Mouse (Mus musculus) stomach, postnatal 0 days (tissue): Measurements from ENCODE around the gene Rho. TPM values are rescaled to one million over a fixed set of nuclear protein-coding genes. Genes with fewer than 3 reads are reported as not detected.

Experiments
- ATAC-seq: fragments of 200-750 bp; cut with Nextera tagmentation; 2 replicates; pipeline ENCODE4 v1.8.0; 2017; ENCODE audit not compliant: low FRiP score, low TSS enrichment
- DNase-seq: peaks from one replicate; pipeline ENCODE4 v3.0.0-alpha.2; 2016; ENCODE audit warnings: low spot score
- H3K27ac ChIP-seq: fragments of 300-500 bp; sonication (generic); replicated peaks from 2 replicates; pipeline ENCODE4 v1.5.1; 2014; ENCODE audit warnings: mild to moderate bottlenecking, control low read depth
- H3K27me3 ChIP-seq: fragments of 300-500 bp; sonication (generic); 2 replicates; pipeline ENCODE4 v1.6.1; 2014; ENCODE audit warnings: low read length; ENCODE audit not compliant: control insufficient read depth, insufficient read depth
- H3K36me3 ChIP-seq: fragments of 300-500 bp; sonication (generic); 2 replicates; pipeline ENCODE4 v1.6.1; 2014; ENCODE audit warnings: low read length, mixed read lengths; ENCODE audit not compliant: control insufficient read depth, insufficient read depth
- H3K4me1 ChIP-seq: fragments of 300-500 bp; sonication (generic); replicated peaks from 2 replicates; pipeline ENCODE4 v1.6.1; 2014; ENCODE audit warnings: antibody characterized with exemption; ENCODE audit not compliant: control insufficient read depth, insufficient read depth
- H3K4me2 ChIP-seq: fragments of 300-500 bp; sonication (generic); replicated peaks from 2 replicates; pipeline ENCODE4 v1.6.1; 2014; ENCODE audit warnings: low read depth, mild to moderate bottlenecking, control low read depth, moderate library complexity
- H3K4me3 ChIP-seq: fragments of 300-500 bp; sonication (generic); 2 replicates; pipeline ENCODE4 v1.5.1; 2014; ENCODE audit warnings: low read depth, low read length, control low read depth
- H3K9ac ChIP-seq: fragments of 300-500 bp; sonication (generic); 2 replicates; pipeline ENCODE4 v1.6.1; 2014; ENCODE audit warnings: mild to moderate bottlenecking, low read length, control low read depth, mixed read lengths
- H3K9me3 ChIP-seq: fragments of 300-500 bp; sonication (generic); 2 replicates; pipeline ENCODE4 v1.6.1; 2016; ENCODE audit warnings: low read length; ENCODE audit not compliant: control insufficient read depth
- CTCF ChIP-seq: IDR thresholded peaks from 2 replicates; pipeline ENCODE4 v1.5.1; 2016; ENCODE audit warnings: antibody characterized with exemption, low read depth, mild to moderate bottlenecking, moderate library complexity
- EP300 ChIP-seq: optimal IDR thresholded peaks from 2 replicates; pipeline ENCODE3; 2016; ENCODE audit warnings: antibody characterized with exemption
- WGBS: fragments of 180-500 bp; shearing (Covaris S2); extraction: QIAGEN DNeasy Blood & Tissue Kit; methylation state at CpG from one replicate; pipeline ENCODE4 v1.1.7; 2014; 5-methylcytosine and 5-hydroxymethylcytosine counted together
- polyA plus RNA-seq: library from polyadenylated mRNA; unstranded; fragments of >200 nt; fragmentation: Nextera tagmentation; extraction: Ambion mirVana; gene quantifications from 2 replicates; pipeline ENCODE4 v1.2.1, GENCODE M21; 2015

Rho gene
- polyA plus RNA-seq, 1 experiment from 2014 or later: 0.10 TPM

GRCm38 (mm10) chr6:115967291-115967880 lies 35.8 kb downstream of the Rho start:
- H3K4me2 ChIP-seq: no peak overlapping the region
- H3K9ac ChIP-seq: no peak overlapping the region
- no peaks in the 10 kb centered on the region for H3K27me3 ChIP-seq
- peaks cover 2% of the 10 kb centered on the region; the same call in 1 of the 2 replicates for H3K4me1 ChIP-seq
- H3K36me3 ChIP-seq: peaks cover 16% of the 10 kb centered on the region
- no peak overlapping the region for H3K4me3 ChIP-seq
- no peak for DNase-seq
- TF ChIP-seq EP300 (no peak), CTCF (no peak)
- ATAC-seq: no peak
- H3K27ac ChIP-seq: no peak overlapping the region
- no peaks in the 10 kb centered on the region for H3K9me3 ChIP-seq
- WGBS: 90% methylated on average over 15 of the region's 15 CpGs

DNA sequence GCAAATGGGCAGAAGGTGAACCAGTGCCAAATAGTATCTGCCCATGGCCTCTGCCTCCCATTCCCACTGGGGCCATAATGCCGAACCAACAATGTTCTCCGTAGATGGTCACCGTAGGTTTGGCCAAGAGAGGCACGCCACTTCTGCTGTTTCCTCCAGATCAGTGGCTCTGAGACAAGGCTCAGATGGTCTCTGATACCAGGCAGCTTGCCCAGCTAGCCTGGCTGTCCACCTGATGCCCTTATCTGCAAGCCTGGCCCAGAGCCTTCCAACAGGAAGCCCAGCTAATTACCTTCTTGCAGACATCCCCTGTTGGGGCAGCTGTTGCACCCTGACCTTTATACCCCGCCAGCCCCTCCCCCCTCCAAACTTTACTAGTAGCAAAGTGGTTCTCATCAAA lies 36.5 kb downstream of the Rho start:
- no peak overlapping the region for H3K4me3 ChIP-seq
- ATAC-seq (no peak), DNase-seq (no peak)
- no peaks in the 10 kb centered on the region for H3K27me3 ChIP-seq
- peaks cover 2% of the 10 kb centered on the region; the same call in 1 of the 2 replicates for H3K4me1 ChIP-seq
- H3K4me2 ChIP-seq: no peak overlapping the region
- no peak overlapping the region for H3K27ac ChIP-seq
- WGBS: 67% methylated on average over 5 of the region's 5 CpGs
- peaks cover 16% of the 10 kb centered on the region for H3K36me3 ChIP-seq
- H3K9ac ChIP-seq: no peak overlapping the region
- TF ChIP-seq CTCF (no peak), EP300 (no peak)
- H3K9me3 ChIP-seq: no peaks in the 10 kb centered on the region

- no peak overlapping the region for H3K9ac ChIP-seq
- H3K9me3 ChIP-seq: no peaks in the 10 kb centered on the region
- H3K4me1 ChIP-seq: peaks cover 2% of the 10 kb centered on the region; the same call in 1 of the 2 replicates
- no peak for TF ChIP-seq CTCF
- no peak for TF ChIP-seq EP300
- no peaks in the 10 kb centered on the region for H3K27me3 ChIP-seq
- H3K4me2 ChIP-seq: no peak overlapping the region
- no peak overlapping the region for H3K4me3 ChIP-seq
- peaks cover 11% of the 10 kb centered on the region for H3K36me3 ChIP-seq
- DNase-seq: no peak
- 78% methylated on average over 6 of the region's 6 CpGs for WGBS
- ATAC-seq: no peak
- no peak overlapping the region for H3K27ac ChIP-seq
These were observed 37.2 kb downstream of the Rho start for GRCm38 (mm10) chr6:115968700-115969099.

GRCm38 (mm10) chr6:115969103-115969502 lies 37.6 kb downstream of the Rho start:
- H3K9ac ChIP-seq: no peak overlapping the region
- H3K4me1 ChIP-seq: peaks cover 2% of the 10 kb centered on the region; the same call in 1 of the 2 replicates
- H3K4me3 ChIP-seq: no peak overlapping the region
- no peak overlapping the region for H3K27ac ChIP-seq
- ATAC-seq (no peak), DNase-seq (no peak)
- no peaks in the 10 kb centered on the region for H3K27me3 ChIP-seq
- 66% methylated on average over 9 of the region's 9 CpGs for WGBS
- H3K36me3 ChIP-seq: peaks cover 11% of the 10 kb centered on the region
- no peaks in the 10 kb centered on the region for H3K9me3 ChIP-seq
- TF ChIP-seq CTCF (no peak), EP300 (no peak)
- no peak overlapping the region for H3K4me2 ChIP-seq

DNA sequence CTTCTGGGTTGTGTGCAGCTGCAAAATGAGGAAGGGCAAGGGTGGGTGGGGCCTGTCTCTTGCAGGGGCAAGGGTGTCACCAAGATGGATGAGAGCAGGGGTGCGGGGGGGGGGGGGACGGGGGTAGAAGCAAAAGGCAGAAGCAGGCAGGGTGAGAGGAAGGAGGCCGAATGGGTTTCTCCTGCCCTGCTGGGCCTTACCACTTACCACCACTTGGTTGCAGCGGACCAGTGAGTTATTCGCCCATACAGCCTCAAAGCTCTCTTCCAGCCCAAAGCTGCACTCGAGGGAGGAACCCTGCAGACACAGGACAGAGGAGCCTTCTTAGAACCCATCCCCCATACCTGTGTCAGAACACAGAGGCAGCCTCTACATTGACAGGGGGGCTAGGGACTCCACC lies 38.4 kb downstream of the Rho start:
- DNase-seq: no peak
- Histone ChIP-seq H3K4me3 (no peak overlapping the region), H3K36me3 (peaks cover 11% of the 10 kb centered on the region), H3K9ac (no peak overlapping the region), H3K4me1 (peaks cover 2% of the 10 kb centered on the region; the same call in 1 of the 2 replicates), H3K9me3 (no peaks in the 10 kb centered on the region), H3K27ac (no peak overlapping the region), H3K27me3 (no peaks in the 10 kb centered on the region), H3K4me2 (no peak overlapping the region)
- no peak for ATAC-seq
- 74% methylated on average over 4 of the region's 6 CpGs for WGBS
- TF ChIP-seq EP300 (no peak), CTCF (no peak)

DNA sequence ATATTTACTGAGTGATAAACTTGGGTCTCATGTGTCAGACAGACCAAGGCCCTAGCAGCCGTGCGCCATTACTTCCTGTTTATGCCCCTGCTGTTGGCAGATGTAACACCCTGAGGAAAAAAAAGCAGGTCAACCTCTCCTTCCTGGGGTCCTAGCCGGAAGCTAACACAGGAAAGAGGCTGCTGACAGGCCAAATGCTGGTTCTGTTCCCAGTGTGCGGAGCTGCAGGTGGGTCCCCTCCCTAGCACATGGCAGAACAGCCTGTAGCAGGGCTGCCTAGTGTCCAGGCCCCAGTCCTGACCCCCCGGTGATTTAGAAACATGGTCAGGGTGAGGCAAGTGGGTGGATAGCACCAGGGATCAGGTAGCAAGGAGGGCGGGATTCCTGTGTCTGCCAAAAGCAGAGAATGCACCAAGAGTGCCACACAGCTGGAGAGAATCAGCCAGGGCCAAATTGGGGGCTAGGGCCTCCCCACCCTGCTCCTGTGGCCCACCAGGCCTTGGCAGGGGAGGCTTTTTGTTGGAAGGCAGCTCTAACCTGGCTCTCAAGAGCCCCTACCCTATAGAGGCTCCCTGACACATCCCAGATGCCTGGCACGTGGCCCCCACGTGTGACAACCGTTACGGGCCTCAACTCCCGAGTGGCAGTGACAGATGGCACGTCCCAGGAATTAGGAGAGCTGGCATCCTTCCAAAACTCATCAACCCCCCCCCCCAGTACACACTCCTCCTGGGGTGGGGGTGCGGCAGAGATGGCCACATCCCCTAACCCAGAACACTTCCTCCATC lies 39.9 kb downstream of the Rho start:
- DNase-seq: no peak

More for the DNA sequence above, 39.9 kb downstream of the Rho start:
- H3K27ac ChIP-seq: no peak overlapping the region
- H3K9ac ChIP-seq: peak overlapping the region; percentile 27; the same call in 1 of the 2 replicates
- peaks cover 5% of the 10 kb centered on the region for H3K36me3 ChIP-seq
- H3K9me3 ChIP-seq: no peaks in the 10 kb centered on the region
- H3K4me3 ChIP-seq: no peak overlapping the region
- H3K4me2 ChIP-seq: no peak overlapping the region
- no peaks in the 10 kb centered on the region for H3K27me3 ChIP-seq
- no peak; the same call in 1 of the 2 replicates for ATAC-seq
- TF ChIP-seq CTCF: no peak
- 46% methylated on average over 13 of the region's 13 CpGs for WGBS
- peaks cover 2% of the 10 kb centered on the region; the same call in 1 of the 2 replicates for H3K4me1 ChIP-seq
